Mouse (Mus musculus) heart, postnatal 0 days (tissue): Measurements from ENCODE around the gene Ston2.

Source experiments
- CTCF ChIP-seq: IDR thresholded peaks from 2 replicates; pipeline ENCODE4 v1.5.1; 2016; ENCODE audit warnings: antibody characterized with exemption, control low read depth, low read depth
- EP300 ChIP-seq: IDR thresholded peaks from 2 replicates; pipeline ENCODE4 v1.6.1; 2016; ENCODE audit warnings: antibody characterized with exemption, low read depth

DNA sequence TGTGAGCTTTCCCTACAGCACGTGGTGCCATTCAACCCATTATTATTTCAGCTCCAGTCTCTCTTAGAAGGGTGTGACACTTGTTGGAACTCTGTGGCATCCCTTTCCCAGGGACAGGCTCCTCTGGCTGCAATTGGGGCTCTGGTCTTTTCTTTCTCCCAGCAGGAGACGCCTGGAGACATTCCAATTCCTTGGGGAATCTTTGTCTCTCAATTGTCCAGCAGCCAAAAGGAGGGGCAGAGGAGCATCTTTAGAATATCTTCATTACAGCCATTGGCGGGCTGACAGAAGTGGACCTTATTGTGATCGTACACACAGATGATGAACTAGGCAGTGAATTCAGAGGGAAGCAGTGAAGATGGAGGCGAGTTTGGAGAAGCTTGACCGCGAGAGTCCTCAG lies 180.5 kb downstream of the Ston2 start:
- no peak for TF ChIP-seq CTCF
- no peak for TF ChIP-seq EP300
